Mouse (Mus musculus): ENCODE data around the gene Ccnq.
A peak's percentile ranks its signal among the peaks of the same experiment; 100 is the strongest.

Gene Ccnq

DNA sequence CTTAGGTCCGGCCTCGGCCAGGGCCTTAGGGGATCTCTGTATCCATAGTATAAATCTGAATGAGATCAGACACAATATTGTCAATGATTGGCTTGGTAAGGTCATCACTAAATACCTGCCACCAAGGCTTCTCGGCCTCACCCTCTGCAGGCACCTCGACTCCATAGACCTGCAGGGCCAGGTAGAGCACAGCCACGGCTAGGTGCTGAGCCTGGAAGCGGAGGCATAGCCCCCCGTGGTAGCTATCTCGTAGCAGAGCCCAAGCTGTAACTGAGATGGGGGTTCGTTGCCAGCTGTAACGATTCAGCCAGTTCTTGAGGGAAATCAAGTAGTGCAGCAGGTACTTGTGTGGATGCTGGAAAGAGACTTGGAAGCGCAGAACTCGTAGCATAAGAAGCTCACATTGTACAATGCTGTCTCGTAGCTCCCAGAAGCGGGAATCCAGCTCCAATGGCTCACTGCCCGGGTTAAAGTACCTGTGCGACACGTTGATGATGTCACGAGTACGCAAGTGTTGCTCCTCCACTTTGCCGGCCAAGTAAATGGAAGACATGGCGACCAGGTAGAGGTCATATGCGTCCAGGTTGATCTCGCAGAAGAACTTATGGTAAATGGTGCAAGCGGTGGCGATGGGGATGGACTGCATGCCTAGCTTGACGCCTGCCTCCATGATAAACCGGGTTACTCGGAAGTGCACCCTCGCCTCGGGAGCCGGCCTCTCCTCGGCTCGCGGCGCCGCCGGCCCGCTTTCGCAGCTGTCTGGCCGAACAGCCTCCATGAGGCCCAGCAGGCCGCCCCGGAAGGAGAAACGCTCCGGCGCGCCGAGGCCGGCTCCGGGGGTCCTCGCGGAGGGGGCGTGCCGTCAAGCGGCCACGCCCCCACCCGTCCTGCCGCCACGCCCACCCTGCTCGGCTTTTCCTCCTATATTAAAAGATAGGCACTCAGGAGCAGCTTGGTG is at the start of gene Ccnq:
Gene Ccnq, minus strand, starts transcription at position 845 of the 958 bp plus-strand sequence.
- peak; percentile 38 to 49 for DNase-seq (ENCODE audit: low spot score in 2 of 2)

- DNase-seq (ENCODE audit: low spot score in 2 of 2): no peak
Measured at GRCm38 (mm10) chr11:78801094-78801493, 49.6 kb upstream of the Ccnq start.

DNA sequence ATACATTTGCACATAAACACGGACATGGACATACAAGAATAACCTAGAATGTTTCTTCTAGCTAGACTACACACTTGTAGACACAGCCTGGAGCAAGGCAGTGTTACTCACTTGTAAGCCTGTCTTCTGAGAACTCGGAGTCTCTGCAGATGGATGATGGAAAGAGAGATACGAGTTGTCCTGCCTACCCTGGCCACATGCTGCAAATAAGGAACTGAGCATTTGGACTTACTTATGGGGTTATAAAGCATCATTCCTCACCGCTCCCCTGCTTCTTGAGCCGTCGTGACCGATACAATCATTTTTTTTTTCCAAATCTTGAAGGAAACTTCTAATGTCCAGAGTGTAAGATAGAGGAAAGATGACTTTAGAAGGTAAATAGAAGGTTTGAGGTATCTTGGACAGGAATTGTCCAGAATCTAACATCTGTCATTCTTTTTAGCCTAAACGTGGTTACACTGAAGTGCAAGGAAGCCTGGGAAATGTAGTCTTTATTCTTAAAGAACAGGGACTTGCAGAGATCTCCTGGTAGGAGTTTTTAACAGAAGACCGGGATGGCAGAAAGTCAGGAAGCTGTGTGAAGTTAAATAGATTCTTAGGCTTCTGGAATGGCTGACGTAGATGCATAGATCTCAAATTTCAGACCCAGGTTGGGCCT is 44.7 kb upstream of the Ccnq start:
- DNase-seq (ENCODE audit: low spot score in 2 of 2): no peak

DNA sequence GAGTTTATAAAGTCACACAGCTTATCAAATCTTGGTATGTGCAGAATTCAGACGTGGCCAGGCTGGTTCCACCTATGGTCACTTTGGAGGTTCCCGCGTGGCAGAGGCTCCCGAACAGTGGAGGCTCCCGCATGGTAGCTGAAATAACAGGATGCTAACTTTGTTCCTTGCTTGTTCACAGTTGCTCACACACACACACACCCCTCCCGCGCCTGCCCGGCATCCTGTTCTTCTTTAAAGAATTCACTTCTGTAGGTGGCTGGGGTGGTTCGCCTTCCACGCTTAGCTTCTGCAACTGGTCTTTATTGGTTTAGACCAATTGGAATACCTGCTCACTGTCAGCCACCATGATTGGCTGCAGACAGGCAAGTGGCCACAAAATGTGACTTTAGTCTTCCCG is 41.6 kb upstream of the Ccnq start:
- peak; percentile 55 to 73 for DNase-seq (ENCODE audit: low spot score in 2 of 2)

- peak; percentile 45 to 78 for DNase-seq (ENCODE audit: low spot score in 2 of 2)
Measured at GRCm38 (mm10) chr11:78792465-78792864, 40.9 kb upstream of the Ccnq start.

- no peak for DNase-seq (ENCODE audit: low spot score in 2 of 2)
Measured at GRCm38 (mm10) chr11:78792055-78792454, 40.5 kb upstream of the Ccnq start.

DNA sequence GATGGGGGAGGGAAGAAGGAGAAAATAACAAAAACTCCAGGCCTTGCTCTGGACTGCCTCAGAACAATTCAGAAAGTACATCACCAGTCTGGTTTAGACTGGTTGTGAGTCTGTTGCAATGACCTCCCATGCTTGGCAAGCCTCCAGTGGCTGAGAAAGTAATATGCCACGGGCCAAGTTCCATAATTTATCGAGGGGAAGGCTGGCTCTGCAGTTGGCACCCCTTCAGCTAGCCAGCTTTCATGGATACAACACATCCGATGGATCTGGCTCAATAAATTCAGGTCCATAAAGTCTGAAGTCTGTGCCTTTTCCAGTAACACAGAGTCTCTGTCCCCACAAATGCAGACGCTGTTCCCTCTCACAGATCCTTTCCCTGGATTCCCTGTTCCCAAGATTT is 40.1 kb upstream of the Ccnq start:
- DNase-seq (ENCODE audit: low spot score in 2 of 2): no peak

- DNase-seq (ENCODE audit: low spot score in 2 of 2): no peak
Measured at GRCm38 (mm10) chr11:78789370-78790060, 38.0 kb upstream of the Ccnq start.

GRCm38 (mm10) chr11:78786013-78786431 is 34.5 kb upstream of the Ccnq start:
- no peak for DNase-seq (ENCODE audit: low spot score in 2 of 2)

DNA sequence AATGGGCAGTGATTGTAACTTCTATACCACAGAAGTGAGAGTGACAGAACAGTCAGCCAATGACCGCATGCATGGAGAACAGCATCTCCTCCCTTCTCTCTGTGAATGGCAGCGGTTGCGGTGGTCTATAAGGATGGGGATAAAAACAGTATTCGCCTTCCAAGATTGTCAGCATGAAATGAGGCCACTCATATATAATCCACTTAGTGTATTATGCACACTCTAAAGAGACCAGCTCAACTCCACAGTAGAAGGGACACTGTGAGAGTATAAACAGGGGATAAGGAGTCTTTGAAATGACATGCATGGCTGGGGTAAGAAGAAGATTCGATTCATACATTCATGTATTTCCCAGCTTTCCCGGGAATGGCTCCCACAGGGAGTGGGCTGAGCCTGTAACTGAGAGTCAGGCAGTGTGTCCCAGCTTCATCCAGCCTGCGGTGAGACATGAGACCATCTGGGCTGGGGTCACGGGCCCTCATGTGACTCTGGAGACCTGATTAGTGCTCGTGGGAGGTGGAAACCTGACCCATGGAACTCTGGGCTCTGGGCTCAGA is 31.3 kb upstream of the Ccnq start:
- DNase-seq (ENCODE audit: low spot score in 2 of 2): no peak

DNA sequence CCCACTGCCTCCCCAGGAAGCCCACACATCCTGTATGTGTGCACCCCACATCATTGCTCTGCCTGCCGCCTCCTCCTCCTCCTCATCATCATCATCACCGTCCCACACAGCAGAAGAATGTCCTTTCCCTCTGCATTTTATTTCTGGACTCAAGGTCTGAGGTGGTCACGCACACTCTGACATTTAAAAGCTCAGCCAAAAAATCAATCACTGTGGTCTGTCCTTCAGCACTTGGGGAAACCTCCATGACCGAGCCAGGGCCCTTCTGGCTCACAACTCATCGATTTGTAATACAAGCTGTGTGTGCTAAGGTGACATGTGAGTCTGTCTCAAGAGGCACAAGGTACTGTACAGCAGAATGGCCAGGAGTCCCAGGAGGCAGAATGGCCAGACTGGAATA is 30.8 kb upstream of the Ccnq start:
- no peak for DNase-seq (ENCODE audit: low spot score in 2 of 2)

- no peak for DNase-seq (ENCODE audit: low spot score in 2 of 2)
Measured at GRCm38 (mm10) chr11:78780571-78780970, 29.0 kb upstream of the Ccnq start.

- DNase-seq (ENCODE audit: low spot score in 2 of 2): no peak
Measured at GRCm38 (mm10) chr11:78780002-78780401, 28.5 kb upstream of the Ccnq start.

DNA sequence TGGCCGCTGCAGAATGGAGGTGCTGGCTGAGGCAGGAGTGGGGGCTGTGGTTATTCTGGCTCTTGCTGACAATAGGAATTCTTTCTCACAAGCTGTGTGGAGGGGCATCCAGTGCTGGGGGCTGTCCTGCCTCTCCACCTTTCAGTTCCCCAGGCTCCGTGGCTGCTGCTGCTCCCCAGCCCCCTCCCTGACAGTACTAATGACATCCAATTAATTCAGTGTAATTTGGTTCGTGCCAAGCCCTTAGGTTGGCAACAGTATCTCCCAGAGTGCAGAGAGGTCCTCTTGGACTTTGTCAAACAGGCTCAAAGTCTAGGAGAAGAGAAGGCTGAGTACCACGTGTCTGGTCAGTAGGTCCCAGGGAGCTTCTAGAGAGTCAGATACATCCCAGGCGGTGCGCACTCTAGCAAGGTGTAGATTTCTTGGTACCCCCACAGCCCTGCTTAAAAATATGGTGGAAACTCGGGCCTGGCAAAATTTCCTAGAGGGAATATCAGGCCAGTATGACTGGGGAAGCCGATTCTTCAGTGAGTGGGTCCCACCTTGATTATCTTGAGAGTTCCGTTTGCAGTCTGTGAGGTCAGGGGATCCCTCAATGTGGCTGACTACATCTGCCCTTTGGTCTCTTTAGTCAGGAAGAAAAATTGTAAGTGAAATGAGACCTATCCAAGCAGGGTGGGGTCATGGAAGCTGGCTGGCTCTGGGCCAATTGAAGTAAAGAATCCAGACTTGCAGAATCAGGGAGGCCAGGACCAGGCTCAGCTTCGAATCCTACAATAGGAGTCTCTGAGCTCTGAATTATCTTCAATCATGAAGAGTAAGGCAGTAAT is 26.5 kb upstream of the Ccnq start:
- no peak for DNase-seq (ENCODE audit: low spot score in 2 of 2)

GRCm38 (mm10) chr11:78771751-78772283 is 20.3 kb upstream of the Ccnq start:
- peak; percentile 84 to 88 for DNase-seq (ENCODE audit: low spot score in 2 of 2)

DNA sequence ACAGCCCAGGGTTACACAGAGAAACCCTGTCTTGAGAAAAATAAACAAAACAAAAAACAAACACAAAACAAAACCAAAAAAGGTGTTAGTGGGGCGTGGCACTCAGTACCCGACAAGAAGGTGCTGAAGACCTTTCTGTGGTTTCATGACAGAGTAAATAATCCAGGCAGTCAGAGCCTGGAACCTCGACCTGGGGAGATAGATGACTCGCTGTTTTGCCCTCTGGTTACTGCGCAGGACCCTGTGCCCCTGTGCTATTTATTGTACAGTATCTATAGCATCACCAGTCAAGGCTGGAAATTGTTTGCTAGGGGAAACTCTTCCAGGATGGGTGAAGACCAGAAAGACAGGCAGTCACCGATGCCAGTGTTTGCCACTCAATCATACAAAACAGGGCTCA is 18.9 kb upstream of the Ccnq start:
- no peak for DNase-seq (ENCODE audit: low spot score in 2 of 2)

DNA sequence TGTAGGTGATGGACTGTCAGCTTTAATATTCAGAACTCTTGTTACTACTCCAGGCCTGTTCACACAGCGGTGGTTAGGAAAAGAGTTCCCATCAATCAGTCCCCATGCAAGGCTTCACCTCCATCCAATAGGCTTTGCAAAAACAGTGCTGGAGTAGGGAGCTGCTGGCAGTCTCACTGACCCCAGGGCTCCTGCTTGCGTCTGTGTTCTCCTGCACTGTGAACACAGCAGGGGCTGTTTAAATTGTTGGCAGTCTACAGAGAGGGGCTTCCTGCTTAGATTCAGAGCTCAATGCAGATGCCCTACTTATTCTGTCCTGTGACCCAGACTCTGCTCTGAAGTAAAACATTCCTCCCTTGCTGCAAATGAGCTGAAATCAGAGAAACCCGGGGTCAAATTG is 17.2 kb upstream of the Ccnq start:
- DNase-seq (ENCODE audit: low spot score in 2 of 2): no peak

DNA sequence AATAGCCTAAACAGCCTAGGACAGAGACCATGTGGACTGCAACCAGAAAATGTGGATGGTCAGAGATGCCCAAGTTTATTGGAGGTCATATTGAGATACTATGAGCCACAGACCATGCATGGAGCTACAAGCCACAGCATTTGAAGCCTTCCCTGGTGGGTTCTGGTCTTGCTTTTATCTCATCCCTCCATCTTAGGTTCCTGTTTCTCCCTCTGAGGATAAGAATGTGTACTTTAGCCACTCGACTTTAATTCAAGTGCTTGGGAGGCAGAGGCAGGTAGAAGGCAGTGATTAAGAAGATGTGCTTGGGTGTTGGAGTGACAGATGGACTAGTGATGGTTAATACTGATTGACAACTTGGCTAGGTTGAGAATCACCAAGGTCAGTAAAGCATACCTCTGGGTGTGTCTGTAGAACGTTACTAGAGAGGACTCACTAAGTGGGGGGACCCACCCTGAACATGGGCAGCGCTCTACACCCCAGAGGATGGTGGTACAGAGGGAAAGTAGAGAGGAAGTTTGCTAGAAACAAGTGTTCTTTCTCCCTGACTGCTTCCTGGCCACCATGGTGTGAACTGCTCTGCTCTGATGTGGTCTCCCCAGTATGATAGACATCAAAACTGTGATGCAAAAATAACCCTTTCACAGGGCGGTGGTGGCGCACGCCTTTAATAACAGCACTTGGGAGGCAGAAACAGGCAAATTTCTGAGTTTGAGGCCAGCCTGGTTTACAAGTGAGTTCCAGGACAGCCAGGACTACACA is 14.7 kb upstream of the Ccnq start:
- DNase-seq (ENCODE audit: low spot score in 2 of 2): no peak

DNA sequence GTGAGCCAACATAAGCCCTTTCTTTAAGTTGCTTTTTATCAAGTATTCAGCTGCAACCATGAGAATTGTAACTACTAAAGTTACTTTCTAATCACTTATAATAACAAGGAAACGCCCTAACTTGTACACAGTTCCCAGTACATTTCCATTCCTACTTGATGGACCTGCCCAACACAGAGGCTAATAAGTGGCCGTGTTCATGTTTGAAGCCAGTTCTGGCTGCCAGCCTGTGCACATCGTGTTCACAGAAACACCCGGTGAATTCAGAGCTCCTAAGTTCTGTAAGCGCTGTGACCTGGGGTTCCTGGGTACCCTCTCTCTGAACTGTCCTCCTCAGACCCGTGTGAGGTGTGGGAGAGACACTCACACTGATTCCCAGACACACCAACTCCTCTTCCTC is 13.3 kb upstream of the Ccnq start:
- no peak for DNase-seq (ENCODE audit: low spot score in 2 of 2)

DNA sequence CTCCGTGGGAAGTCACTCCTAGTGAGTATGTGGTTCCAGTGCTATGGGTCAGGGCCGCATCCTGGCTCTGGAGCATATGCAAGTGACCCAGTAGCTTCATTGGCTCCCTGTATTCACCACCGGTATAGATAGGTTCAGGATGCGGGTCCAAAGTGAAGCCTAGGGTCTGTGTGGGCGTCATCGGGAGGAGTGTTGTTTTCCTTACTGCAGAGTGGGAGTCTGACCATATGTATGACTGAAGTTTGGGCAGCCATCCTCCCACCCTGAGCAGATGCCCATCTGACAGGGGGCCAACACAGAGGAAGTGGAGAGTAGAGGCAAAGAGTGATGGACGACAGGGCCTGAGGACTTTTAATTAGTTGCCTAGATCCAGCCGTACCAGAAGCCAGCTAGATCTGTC is 12.8 kb upstream of the Ccnq start:
- peak; percentile 44 to 70 for DNase-seq (ENCODE audit: low spot score in 2 of 2)

Data from right cerebral cortex, postnatal 36 days (tissue).